Mouse (Mus musculus) fat pad, adult 2 months (tissue): ENCODE results near the gene Las1l.
A peak's percentile ranks its signal among the peaks of the same experiment; 100 is the strongest.
"Not testable (repeated sequence)": the region's sequence is repeated elsewhere in the genome, so short reads cannot be mapped to it uniquely, and the experiment has no call there.

Experiments
- DNase-seq: peaks from one replicate; pipeline ENCODE4 v3.0.0-alpha.2; 2011; ENCODE audit warnings: low read depth, low spot score; ENCODE audit errors: extremely low read depth

Las1l gene

DNA sequence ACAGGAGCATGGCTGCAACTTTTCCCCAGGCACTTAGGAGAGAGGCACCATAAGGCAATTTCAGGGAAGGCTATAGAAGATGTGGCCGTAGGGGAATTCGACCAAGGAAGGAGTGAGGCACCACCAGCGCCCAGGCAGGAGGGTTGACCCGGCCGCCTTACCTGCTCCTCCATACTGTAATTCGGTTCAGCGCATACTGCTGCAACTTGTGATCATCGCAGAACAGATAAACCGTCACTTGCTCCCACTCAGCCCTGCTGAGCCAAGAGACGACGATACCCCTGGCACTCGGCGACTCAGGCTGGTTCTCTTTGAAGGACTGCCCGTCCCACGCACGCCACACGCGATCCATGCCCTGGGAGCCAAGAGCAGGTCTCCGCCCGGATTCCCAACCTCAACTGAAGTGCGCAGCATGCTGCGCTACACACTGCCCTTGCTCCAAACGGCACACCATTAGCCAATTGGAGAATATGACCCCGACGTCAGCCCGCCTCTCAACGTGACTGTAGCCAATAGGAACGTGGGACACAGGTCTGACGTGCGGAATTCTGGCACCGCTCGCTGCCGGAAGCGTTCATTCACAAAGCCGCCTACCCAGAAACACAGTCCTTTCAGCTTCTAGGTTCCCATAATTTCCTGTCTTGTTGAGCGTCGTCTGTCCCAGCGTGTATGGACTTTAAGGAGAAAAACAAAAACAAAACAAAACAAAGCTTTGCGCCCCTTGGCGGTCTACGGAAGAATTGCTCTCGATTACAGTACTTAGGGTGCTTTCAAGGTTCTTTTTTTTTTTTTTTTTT lies at the start of gene Las1l:
Gene Las1l, minus strand, starts transcription at position 466 of the 797 bp plus-strand sequence.
- DNase-seq = peak; percentile 65

DNA sequence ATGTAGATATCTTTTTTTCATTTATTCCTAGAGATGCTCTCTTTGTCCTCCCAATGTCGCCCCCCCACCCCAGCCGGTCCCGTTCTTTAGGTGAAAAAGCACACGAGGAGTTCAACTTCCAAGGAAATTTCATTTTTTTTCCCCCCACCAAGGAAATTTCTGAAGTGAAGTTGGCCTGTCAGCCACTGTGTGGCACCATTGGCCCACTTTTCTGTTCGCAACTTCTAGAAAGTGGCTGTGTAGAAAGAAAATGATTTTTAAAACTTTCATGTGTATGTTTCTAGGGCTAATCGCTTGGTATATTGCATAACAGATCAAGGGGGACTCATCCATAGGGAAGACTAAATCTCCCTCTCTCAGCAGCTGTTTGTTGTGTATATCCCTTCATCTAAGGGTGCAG lies 49.6 kb upstream of the Las1l start:
- no peak for DNase-seq

DNA sequence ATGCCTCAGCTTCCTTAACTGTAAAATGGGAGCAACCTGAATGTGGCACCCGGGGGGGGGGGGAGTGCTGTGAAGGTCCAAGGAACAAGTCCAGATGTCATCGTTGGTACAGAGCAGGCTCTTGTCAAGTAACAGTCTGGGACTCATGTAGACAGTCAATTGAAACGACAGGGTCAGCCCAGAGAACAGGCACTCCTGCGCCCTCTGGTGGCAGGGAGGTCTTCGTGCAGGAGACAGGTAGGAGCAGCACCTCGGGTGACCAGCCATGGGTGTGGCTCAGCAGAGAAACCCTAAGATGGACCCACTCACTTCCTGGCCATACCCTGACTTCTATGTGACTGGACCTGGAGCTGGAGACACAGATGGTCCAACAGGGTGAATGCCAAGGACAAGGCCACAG lies 42.8 kb upstream of the Las1l start:
- DNase-seq = no peak

DNA sequence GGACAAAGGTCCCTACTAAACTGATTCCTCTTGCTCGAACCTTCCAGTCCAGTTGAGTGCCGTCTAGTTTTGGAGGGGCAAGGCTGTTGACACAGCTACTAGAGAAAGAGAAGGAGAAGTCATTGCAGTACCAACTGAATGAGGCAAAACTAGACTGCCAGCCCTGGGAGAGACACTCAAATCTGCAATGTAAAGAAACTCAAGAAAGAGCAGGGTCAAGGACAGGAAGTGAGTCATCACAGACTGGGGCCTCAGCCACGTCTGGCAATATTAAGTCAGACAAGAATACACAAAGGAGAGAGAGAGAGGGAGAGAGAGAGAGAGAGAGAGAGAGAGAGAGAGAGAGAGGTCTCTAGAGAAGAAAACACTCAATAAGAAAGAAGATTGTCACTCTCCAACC lies 36.4 kb upstream of the Las1l start:
- DNase-seq = no peak

DNA sequence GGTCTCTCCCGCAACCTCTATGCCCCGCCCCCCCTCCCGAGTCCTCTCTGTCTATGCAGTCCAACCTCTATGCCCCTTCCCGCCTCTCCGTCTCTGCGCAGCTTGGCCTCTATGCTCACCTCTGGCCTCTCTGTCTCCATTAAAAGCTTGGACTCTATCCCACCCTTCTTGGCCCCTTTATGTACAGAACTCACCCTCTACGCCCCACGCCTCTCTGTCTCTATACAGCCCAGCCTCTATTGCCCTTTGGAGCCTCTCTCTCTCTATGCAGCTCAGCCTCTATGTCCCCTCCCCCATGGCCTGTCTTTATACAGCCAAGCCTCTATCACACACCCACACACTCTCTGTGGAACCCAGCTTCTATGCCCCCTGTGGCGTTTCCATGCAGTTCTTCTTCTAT lies 13.2 kb upstream of the Las1l start:
- DNase-seq = no peak

DNA sequence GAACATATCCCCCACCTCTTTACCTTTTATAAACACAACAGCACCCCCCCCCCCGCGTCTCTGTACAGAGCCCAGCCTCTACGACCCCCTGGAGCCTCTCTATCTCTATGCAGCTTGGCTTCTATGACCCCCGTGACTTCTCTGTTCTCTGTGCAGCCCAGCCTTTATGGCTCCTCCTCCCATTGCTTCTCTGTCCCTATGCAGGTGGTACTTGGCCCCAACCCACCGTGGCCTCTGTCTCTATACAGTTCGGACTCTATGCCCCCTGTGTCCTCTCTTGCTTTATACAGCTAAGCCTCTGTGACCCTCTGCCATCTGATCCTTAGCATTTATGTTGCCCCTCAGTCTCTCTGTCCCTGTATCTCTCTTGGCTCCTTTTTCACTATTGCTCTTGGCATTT lies 12.4 kb upstream of the Las1l start:
- DNase-seq = no peak

DNA sequence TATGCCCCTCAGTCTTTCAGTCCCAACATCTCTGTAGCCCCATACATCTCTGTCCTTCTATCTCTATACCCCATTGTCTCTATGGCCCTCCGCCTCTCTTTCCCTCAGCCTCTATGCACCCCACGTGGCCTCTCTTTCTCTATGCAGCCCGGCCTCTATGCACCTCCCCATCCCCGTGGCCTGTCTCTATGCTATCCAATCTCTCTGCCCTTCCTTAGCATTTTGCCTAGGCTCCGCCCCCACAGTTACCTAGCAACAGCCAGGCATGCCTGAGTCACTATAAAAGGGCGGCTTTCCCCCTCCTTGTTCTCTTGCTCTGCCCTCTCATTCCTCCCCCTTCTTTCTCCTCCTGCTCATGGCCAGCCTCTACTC lies 11.8 kb upstream of the Las1l start:
- no peak for DNase-seq

DNA sequence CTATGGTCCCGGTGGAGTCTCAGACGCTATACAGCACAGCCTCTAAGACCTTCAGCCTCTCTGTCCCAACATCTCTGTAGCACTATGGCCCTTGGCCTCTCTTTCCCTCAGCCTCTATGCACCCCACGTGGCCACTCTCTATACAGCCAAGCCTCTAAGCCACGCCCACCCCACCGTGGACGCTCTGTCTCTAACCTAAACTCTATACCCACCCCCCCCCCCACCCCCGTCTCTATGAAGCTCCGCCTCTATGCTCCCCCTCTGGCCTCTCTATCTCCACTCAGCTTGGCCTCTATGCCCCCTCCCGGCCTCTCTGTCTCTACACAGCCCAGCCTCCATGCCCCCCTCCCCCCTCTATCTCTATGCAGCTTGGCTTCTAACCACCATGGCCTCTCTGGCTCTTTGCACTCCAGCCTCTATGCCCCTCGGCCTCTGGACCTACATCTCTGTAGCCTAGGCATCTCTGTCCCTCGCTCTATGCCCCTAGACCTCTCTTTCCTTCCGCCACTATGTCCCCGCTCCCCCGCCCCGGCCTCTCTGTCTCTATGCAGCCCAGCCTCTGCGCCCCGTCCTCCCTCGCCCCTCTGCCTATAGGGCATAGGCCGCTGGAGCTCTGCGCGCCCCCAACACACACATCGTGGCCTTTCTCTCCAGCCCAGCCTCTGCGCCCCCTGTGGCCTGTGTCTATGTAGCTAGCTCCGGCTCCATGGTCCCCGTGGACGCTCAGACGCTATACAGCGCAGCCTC lies 11.3 kb upstream of the Las1l start:
- DNase-seq = no peak

DNA sequence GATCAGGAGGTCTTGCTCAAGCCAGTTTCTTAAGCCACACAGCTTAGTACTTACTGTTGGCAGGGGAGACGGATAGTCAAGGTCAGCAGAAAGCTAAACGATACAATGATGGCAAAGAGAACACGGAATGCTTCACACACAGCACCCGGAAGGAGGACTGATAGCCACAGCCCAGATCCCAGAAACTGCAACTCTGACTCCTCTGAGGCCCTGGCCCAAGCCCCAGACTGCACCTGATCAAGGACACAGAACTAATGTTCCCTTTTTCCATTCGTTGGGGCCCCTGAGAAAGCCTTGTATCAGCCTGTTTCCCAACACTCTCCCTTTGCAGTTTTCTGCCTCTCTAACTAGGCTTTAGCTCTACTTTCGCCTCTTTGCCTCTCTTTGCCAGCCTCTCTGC lies 8.3 kb upstream of the Las1l start:
- no peak for DNase-seq

DNA sequence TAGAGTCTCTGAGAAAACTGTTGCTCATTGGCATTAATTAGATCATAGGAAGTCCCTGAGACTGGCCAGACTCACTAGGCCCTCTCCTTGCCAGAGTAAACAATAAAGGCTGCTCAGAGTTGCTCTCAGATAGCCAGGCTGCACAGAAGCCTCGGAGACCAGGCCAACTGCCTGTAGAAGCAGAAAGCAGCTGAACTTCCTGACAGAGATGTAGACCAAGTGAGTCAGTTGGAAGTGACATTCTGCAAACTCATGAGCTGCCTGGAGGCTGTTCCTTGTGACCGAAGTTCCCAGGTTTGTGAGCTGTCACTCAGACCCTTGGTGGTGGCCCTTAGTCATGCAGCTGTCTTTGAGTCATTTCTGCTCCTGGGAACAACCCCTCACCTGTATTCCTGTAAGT lies 6.6 kb upstream of the Las1l start:
- DNase-seq = no peak

DNA sequence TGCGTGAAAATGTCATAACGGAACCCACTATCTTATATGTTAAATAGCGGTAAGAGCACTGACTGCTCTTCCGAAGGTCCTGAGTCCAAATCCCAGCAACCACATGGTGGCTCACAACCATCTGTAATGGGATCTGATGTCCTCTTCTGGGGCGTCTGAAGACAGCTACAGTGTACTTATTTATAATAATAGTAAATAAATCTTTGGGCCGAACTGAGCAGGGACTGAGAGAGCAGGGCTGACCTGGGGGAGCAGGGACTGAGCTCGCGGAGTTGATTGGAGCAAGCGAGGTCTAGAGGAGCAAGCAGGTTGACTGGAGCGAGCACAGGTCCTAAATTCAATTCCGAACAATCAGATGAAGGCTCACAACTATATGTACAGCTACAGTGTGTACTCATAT lies 699 bp upstream of the Las1l start:
- DNase-seq = not testable (repeated sequence)

DNA sequence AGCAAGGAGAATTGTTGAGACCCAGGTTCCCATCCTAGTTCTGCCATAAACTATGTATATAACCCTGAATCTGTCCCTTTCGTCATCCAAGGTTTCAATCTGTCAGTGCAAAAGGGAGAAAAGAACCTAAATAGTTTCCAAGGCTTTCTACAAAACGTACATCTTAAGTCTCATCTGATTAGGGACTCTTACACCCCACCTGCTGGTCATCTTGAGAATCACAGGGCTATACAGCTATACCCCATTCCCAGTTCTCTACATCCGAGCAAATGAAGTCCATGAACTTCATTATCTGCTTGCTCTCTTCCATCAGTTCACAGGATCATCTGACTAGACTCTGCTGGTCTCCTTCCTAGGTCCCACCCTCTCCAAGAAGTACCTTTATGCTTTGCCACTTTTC lies 6.0 kb downstream of the Las1l start:
- no peak for DNase-seq

DNA sequence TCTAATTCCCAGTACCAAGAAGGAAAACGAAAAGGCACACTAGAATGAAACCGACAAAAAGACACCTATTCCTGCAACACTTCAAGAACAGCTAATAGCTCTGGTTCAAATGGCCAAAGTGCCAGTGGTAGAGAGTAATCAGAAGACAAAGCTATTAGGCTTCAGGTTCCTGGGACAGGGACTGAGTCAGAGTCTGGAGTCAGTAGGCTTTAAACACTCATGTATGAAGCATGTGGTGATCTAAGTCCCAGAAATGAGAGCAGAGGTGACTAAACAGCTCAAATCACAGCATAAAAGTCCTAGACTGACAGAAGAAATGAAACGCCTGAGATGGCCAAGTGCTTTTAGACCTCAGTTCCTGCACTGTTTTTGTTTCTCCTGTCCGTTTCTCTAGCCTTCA lies 8.6 kb downstream of the Las1l start:
- no peak for DNase-seq

DNA sequence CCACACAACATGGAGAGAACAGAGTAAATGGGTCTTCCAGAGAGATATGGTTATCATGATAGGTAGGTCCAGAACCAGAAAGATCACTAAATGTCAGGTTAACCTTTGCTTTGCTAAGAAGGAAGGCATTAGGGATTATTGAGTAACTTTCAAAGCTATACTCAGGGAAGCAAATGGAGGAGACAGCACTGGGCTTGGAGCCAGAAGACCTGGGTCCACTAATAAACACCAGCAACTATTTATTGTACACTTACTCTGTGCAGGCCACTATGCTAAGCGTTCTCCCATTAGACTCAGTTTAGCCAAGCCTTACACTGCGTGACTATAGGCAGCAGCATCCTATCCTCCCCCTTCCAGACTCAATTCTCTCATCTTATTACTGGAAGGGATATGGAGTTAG lies 11.3 kb downstream of the Las1l start:
- DNase-seq = no peak

DNA sequence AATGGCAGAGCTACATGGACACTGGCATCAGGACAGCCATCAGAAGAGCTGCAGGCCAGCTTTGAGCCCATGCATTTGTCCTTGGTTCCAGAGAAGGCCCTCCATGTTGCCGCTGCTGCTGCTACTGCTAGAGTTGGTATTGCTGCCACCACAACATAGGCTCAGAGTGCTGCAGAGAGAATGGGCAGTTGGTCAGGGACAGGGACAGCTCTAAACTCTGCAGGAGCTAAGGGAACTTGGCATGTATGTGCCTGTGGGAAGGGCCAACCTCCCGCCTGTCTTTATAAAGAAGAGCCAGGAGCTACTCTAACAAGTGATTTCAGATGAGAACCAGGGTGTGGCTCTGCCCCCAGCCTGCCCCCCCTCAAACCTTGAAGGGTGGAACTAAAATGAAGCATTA lies 21.3 kb downstream of the Las1l start:
- DNase-seq = no peak

DNA sequence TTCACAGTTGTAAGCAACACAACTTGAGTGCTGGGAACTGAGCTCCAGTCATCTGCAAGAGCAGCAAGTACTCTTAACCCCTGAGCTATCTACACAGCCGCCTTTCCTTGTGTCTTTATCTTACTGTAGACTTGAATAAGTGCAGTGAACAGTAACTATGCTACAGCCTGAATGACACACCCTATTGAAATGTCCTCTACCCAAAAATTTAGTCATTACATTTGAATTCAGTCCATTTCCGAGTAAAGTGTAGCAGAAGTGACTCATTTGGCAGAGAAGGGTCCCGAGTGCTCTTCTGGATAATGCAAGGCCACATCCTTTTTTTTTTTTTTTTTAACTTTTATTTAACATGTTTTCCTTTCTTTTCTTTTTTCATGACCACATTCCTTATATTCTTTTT lies 54.0 kb downstream of the Las1l start:
- no peak for DNase-seq
